Mouse (Mus musculus): ENCODE data around the gene Lrba.

DNA sequence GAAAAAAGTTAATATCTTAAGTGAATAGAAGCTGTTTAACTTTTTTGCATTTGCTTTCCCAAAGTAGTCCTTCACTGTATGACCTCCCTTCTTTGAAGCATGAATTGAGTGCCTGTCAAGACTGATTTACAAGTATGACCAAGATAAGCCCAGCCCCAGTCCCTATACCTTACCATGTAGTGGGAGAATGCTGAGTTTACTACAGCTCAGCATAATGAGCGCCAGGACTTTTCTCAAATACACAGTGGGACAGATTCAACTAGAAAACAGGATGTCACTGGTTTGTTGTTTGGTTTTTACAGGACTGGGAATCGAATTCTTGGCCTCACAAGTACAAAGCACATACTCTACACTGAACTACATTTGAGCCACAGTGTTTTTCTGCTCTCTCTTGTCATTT is 490.0 kb downstream of the Lrba start:
- TF ChIP-seq CTCF (IDR thresholded peaks at IDR 0.05; ENCODE audit: extremely low read depth, insufficient read depth, low read length) (no peak), POLR2A (IDR thresholded peaks at IDR 0.05; ENCODE audit: extremely low read depth, insufficient read depth, low read length) (no peak)
